Mouse (Mus musculus): ENCODE data around the gene Ptgfr. TPM values are rescaled to one million over a fixed set of nuclear protein-coding genes. Genes with fewer than 3 reads are reported as not detected.

Ptgfr gene
- total RNA-seq (2017), result not detected in 2 replicates

DNA sequence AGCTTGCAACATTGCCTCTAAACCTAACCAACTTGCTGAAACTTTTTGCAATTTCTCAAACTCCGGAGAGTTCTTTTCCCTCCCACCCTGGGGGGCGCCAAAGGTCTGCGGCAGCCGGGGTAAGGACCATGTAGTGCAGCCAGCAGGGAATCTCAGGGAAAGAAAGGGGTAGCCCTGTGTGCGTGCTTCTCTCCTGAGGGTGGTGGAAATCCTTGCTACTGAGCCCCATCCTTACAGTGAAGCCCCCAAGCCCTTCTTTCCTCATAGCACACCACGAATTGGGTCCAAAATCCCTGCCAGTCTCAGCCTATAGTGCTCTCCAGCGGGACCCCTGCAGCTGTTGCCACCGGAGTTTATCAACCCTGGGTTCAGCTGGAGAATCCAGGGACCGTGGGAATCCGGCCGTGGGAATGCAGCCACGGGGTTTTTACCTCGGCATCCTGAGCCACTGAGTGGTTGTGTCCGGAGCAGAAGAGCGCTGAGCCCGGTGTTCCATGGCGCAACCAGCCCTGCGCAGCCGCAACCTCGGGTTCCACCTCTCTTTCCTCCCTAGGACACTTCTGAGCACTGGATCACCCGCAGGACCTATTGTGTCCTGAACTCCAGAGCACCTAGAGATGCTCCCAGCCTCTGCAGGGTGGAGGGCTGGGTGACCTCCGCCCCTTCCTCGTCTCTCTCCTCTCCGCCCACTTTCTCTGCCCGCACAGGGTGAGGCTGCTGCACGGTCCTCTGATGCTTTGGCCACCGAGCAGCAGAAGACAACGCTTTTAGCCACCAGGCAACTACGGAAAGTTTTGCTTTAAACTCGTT, at the start of gene Ptgfr:
Gene Ptgfr, minus strand, starts transcription at position 760 of the 810 bp plus-strand sequence.
- ATAC-seq (ENCODE audit: extremely low read depth, insufficient number of reproducible peaks, low FRiP score, poor library complexity, severe bottlenecking), result no peak

DNA sequence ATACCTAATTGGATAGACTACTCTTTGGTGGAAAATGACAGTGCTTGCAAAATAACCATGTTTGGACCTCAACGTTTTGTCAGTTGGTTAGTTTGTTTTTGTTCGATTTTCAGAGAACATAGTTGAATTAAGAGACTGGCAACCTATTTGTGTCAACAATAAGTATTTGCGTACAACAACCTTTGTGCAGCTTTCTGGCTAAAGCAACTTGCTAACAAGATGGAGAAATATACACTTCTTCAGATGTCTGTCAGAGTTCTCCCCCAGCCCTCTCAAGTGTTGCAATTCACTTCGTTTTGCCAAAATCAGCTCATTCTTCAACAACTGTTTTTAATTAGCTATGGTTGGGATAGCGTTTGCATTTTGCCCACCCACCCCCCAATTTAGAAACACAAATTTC, 46.5 kb upstream of the Ptgfr start:
- ATAC-seq (ENCODE audit: extremely low read depth, insufficient number of reproducible peaks, low FRiP score, poor library complexity, severe bottlenecking), result no peak

DNA sequence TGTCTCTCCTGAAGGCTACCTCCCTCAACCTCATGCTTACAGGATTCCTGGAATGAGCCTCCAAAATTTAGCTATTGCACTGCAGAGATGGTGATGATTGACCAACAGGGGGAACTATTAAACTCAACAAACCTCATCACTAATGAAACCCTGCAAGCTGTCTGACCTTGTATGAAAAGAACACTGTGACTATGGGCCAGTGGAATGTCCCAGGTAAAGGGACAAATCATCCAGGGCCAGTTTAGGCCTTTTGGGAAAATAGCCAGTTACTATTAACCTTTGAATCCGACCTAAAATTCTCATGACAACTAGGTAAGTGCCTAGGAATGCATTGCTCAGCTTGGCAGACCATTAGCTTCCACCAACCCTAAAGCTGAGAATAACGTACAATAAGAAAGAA, 42.6 kb upstream of the Ptgfr start:
- no peak for ATAC-seq (ENCODE audit: extremely low read depth, insufficient number of reproducible peaks, low FRiP score, poor library complexity, severe bottlenecking)

DNA sequence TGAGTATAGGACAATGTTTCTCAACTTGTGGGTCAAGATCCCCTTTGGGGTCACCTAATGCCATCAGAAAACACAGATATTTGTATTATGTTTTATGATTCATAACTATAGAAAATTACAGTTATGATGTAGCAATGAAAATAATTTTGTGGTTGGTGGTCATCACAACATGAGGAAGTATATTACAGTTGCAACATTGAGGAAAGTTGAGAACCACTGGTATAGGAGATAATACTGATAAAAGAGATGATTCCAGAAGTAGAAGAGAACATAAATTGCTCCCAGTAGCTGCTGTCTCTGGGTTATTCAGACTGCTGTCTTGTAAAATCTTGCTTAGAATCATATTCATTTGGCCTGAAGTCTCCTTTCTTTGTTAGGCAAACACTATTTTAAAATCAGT, 31.5 kb upstream of the Ptgfr start:
- ATAC-seq (ENCODE audit: extremely low read depth, insufficient number of reproducible peaks, low FRiP score, poor library complexity, severe bottlenecking), result no peak

DNA sequence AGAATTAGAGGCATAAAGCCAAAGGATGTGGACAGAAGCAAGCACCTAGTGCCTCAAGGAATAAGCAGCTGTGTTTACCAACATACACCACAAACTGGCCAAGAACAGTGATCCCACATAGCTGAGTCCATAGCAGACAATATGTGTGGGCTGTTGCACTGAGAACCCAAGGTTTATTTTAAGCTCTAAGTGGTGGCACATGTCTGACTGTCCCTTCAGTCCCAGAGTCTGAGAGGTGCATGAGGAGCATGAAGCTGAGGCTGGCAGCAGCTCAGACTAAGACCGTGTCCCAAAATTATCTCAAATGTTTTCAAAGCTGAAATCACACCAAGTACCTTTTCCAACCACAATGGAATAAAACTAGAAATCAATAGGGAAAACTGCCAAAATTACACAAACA, 13.9 kb upstream of the Ptgfr start:
- ATAC-seq (ENCODE audit: extremely low read depth, insufficient number of reproducible peaks, low FRiP score, poor library complexity, severe bottlenecking), result no peak

DNA sequence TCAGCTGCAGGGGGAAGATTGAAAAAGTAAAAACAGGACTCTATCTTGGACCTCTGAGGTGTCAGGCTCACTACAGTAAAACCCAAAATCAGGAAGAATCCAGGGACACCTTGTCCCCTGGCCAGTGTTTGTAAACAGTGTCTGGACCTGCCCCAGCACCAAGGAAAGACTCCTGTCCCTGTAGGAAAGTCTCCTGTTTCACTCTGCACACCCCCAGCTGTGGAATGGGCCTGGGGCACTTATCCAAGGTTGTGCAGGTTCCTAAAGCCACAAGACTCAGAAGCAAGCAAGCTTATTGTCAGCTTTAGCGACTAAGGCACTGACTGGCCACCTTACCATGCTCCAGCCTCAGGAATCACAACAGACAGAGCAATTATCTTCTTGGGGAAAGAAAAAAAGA, 13.2 kb upstream of the Ptgfr start:
- no peak for ATAC-seq (ENCODE audit: extremely low read depth, insufficient number of reproducible peaks, low FRiP score, poor library complexity, severe bottlenecking)

DNA sequence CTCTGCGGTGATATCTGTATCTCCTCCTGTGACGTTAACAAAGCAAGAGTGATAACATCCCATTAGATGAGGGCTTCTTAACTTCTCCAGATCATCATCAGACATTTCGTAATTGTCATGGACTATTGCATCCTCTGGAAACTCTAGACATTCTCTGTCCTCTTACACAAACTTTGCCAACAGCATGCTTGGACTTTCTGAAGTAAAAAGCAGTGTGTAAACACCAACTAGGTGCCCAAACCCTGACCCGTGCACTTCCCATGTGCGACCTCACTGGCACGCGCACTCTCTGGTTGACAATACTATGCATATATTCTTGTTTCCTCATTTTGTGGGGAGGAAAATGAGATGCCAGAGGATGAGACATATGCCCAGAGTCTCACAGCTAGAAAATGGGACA, 8.9 kb upstream of the Ptgfr start:
- no peak for ATAC-seq (ENCODE audit: extremely low read depth, insufficient number of reproducible peaks, low FRiP score, poor library complexity, severe bottlenecking)

DNA sequence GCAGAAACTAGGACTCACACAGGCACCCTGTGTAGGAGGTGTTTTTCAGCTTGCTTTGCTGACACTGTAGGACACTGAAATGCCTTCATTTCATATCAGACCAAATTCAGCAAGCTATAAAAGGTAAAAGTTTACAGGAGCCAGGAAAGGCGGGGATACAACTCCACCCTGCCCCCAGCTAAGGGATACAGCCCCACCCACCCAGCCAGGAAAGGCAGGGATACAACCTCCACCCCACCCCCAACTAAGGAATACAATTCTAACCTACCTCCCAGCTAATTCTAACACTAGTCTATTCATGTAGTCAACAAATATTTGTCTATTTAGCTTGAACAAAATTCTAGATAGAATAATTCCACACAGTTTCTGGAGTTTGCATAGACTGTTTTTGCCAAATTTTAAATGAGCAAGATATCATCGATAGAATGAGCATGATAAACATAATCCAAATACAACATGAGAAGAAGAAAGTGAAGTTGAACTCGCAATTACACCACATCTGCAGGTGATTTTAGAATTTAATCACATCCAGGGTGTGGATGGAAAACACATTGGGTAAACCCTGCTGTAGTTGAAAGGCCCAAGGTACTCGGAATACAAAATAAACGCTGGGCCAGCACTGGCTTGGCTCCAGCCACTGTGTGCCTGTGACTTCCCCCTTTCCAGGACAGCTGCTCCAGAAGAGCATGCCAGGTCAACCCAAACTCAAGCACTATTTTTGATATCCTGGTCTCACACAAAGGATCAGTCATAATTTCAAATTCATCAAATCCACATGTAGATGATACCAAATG, 7.1 kb upstream of the Ptgfr start:
- ATAC-seq (ENCODE audit: extremely low read depth, insufficient number of reproducible peaks, low FRiP score, poor library complexity, severe bottlenecking), result no peak

DNA sequence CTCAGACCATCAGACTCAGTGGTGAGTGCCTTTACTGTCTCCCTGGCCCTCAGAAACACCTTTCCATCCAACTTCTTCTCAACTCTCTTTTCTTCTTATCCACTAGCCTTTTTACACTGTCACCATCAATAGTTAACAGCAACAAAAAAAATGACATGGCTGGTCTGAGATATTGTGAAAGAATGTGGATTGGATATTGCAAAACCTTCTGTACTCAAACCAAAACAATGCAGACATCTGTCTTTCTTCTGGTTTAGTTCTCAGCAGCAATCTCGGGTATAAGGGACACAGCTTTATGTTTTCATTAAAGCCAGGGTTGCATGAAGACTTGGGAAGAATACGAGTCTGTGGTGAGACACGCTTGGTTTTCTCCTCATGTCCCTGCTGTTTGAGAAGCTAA, 3.3 kb upstream of the Ptgfr start:
- no peak for ATAC-seq (ENCODE audit: extremely low read depth, insufficient number of reproducible peaks, low FRiP score, poor library complexity, severe bottlenecking)

DNA sequence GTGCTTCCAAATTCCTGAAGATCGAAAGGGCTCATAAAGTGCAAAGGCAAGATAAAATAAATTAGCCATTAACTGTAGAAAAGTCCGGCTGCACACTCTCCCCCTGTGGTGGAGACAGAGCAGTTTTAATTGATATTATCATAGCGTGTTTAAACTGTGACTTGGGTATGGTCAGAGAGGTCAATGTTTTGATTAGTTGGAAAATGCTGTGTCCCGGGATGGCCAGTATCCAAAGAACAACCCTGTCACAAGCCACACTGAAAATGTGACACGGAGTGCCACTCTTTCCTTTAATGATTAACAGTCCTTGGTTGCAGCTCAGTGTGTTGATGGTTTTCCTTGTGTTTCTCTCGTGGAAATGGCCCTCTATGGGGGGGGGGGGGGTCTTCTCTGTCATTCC, 942 bp upstream of the Ptgfr start:
- ATAC-seq (ENCODE audit: extremely low read depth, insufficient number of reproducible peaks, low FRiP score, poor library complexity, severe bottlenecking), result no peak

DNA sequence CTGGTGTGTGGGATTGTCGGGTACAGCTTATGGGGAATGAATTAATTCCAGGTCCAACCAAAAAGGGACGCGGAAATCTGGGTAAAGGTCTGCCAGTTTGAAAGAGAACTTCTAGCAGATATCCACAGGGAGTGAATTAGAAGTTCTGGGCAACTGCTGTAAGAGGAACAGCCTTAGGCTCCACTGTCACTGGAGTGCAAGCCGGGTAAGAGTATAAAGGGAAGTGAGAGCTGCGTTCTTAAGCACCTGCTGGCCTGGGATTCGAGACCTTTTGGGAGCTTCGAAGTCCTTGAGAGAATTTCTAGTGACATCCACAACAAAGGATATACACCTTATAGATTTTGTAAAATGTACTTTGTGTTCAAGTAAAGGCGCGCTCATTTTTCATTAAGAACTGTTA, 319 bp upstream of the Ptgfr start:
- ATAC-seq (ENCODE audit: extremely low read depth, insufficient number of reproducible peaks, low FRiP score, poor library complexity, severe bottlenecking), result no peak

DNA sequence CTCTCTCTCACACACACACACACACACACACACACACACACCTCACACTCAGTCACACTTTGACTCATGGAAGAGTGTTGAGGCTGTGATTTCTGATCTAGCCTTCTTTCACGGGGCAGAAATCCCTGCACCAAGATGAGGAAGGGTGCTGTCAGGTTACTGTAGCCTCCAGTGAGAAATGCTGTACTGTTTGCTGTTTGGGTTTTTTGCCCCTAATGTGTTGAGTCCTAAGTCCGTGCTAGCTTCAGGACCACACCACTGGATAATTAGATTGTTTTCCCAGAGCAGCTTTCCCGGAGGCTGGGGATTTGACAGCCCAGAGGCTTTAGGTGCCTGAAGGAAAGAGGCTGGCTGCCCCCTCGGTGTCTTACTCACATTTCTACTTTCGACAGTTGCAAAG, 979 bp downstream of the Ptgfr start:
- no peak for ATAC-seq (ENCODE audit: extremely low read depth, insufficient number of reproducible peaks, low FRiP score, poor library complexity, severe bottlenecking)

DNA sequence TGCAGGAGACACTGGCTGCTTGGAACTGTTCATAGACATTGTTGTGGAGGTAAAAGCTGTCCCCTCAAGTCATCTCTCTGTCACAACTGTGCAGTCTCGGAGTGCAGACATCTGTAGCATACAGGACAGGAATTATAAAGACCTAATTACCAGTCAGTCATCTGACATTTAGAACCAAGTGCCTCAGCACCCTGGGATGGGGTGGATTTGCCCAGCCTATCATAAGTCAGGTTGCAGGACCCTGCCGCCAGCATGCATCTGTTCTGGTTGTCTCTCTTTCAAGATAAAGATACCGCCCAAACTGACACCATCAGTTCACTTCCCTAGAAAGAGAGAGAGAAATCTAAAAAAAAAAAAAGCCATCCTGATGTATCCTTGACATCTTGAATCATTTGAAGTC, 1.6 kb downstream of the Ptgfr start:
- no peak for ATAC-seq (ENCODE audit: extremely low read depth, insufficient number of reproducible peaks, low FRiP score, poor library complexity, severe bottlenecking)

DNA sequence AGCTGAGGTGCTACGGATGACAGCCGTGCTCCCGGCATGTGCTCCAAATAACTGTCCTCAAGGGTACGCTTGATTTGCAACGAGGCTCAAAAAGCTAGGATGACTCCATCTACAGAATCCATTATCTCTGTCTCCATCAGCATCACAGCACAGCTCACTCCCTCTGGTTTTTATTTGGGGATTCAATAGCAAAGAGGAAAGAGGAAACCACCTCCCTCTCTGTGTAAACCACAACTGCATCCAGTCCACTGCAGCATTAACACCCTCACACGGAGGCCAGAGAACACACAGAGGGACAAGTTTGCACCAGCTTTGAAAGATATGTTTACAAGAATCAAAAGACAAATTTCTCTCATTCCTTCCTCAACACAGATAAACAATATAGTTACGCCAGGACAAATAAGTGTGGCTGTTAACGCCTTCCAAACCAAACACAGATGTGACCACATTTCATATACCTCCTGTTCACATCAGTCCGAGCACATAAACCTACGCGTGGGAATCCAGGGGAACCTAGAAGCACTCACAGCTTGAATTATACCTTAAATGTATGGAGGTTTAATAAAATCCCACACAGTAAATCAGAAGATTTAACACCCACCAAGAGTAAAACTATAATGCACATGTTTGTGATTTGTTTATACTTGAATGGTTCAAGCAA, 9.3 kb downstream of the Ptgfr start:
- no peak for ATAC-seq (ENCODE audit: extremely low read depth, insufficient number of reproducible peaks, low FRiP score, poor library complexity, severe bottlenecking)

DNA sequence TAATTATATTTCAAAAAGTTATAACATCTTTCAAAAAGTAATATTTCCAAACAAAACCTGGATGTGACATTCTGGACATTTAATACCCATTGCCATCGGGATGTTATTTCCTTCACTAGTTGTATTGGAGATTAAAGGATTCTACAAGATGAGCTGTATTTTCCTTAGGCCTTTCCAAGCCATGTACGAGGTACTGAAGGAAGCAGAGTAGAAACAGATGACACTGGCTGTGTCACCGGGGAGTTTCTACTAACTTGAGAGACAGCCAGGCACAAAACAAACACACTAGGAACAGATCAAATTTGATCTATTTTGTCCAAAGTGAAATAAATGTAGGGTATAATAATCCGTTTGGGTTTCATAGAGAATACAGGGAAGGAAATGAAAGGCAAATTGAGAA, 17.6 kb downstream of the Ptgfr start:
- no peak for ATAC-seq (ENCODE audit: extremely low read depth, insufficient number of reproducible peaks, low FRiP score, poor library complexity, severe bottlenecking)

DNA sequence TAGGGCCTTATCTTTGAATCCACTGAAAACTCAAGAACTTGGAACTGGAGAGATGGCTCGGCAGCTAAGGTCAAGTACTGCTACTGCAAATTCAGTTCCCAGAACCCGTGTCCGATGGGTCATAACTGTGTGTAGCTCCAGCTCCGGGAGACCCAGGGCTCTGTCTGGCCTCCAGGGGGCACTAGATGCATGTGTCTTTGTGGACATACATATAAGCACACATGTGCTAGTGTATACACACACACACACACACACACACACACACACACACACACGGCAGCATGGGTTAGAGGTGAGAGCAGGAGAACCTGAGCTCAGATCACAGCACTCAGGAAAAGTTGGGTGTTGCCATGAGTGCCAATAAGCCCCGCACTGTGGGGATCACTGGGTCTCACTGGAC, 19.2 kb downstream of the Ptgfr start:
- ATAC-seq (ENCODE audit: extremely low read depth, insufficient number of reproducible peaks, low FRiP score, poor library complexity, severe bottlenecking), result no peak

DNA sequence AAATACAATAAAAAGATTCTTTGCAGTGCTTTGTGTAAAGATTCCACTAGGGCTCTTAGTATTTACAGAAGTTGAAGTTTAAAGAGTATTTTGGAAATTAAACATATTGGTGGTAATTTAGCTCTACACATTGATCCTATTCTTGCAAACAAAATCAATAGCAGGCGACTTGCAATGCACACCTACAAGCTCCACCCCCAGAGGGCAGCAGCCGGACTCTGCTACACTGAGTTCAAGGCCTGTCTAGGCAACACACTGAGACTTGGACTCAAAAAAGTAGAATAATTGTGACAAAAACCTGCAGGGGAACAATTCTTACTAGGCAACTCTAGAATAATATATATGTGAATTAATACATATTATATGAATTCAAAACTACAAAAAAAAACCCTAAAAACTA, 28.8 kb downstream of the Ptgfr start:
- no peak for ATAC-seq (ENCODE audit: extremely low read depth, insufficient number of reproducible peaks, low FRiP score, poor library complexity, severe bottlenecking)

DNA sequence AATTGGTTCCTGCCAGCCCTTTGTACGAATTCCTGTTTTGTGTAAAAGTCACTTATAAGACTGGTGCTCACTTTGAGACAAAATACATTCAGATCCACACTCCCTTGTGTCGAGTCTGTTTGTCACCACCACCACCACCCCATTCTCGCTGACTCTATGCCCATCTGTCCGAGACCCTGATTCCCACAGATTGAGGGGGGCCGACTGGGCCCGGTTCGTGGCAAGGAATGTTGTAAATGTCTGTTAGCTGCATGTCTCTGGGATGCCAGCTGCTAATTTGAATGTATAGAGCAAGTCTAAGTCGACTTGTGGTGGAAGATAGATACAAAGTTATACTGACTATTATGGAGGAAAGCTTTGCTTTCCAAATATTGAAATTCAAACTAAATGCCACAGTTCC, 48.8 kb downstream of the Ptgfr start:
- no peak for ATAC-seq (ENCODE audit: extremely low read depth, insufficient number of reproducible peaks, low FRiP score, poor library complexity, severe bottlenecking)

DNA sequence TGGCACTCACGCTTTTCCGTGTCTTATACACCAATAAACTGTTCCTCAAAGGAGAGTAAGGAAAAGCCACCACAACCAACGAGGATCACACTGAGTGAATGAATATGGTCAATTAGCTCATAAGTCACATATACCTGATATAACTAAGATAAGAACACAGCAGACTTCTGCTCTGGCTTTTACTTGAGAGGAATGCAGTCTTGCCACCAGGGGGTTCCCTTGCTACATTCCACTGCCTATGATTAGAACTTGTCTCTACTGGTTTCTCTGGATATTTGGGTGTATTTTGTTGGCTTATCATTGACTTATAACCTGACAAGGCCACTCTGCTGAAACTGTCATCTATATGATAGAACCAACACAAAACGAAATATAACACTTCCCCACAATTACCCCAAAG, 62.3 kb downstream of the Ptgfr start:
- ATAC-seq (ENCODE audit: extremely low read depth, insufficient number of reproducible peaks, low FRiP score, poor library complexity, severe bottlenecking), result no peak

DNA sequence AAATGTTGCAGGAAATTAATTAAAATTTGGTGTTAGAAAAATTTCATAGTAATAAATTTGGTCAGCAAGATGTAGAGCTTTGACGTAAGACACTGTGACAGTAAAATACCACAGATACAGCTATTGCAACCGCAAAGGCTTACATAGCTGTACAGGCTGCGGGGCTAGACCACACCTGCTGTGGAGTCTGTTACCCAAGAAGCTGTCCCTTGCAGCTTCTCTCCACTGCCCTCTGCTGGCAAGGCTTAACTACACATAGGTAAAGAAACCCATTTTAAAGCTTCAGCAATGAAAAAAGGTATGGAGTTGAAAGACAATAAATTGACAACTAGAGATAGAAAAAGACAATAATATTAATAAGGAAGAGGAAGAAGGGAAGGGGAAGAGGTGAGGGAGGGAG, 66.4 kb downstream of the Ptgfr start:
- no peak for ATAC-seq (ENCODE audit: extremely low read depth, insufficient number of reproducible peaks, low FRiP score, poor library complexity, severe bottlenecking)

Data from neutrophil, adult 5-6 weeks (primary cell).